Mouse (Mus musculus) heart, adult 18-20 months (tissue): ENCODE results near the gene A230072I06Rik. TPM values are rescaled to one million over a fixed set of nuclear protein-coding genes. Genes with fewer than 3 reads are reported as not detected.

Experiments
- DNase-seq, 2 experiments: peaks; one replicate each; pipeline ENCODE4 v3.0.0; 2021 to 2022; ENCODE audit warnings: mixed read lengths in 1 of 2
- total RNA-seq, 2 experiments: library from RNA; stranded (reverse); gene quantifications; 2 replicates each; pipeline ENCODE4 v1.2.3; 2021

A230072I06Rik gene
- total RNA-seq, 2 experiments from 2014 or later: not detected

DNA sequence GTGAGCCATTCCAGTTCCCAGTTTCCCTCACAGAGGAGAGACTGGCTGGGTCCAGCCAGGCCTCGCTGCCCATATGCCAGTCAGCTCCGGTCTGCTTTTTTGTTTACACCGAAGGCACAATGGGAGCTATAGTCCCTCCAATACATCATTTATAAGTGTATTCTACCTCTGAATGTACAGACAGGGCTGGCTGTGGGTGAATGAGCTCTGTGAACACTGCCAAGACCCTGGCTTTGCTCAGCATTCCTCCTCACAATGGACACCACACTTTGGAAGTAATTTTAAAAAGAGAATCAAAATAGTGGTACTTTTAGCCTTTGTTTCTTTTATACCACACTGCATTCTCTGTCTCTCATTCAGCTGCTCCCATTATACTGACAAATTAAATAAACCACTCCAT lies 44.6 kb downstream of the A230072I06Rik start:
- DNase-seq: no peak

GRCm38 (mm10) chr8:12324561-12324960 lies 45.9 kb downstream of the A230072I06Rik start:
- DNase-seq: no peak

DNA sequence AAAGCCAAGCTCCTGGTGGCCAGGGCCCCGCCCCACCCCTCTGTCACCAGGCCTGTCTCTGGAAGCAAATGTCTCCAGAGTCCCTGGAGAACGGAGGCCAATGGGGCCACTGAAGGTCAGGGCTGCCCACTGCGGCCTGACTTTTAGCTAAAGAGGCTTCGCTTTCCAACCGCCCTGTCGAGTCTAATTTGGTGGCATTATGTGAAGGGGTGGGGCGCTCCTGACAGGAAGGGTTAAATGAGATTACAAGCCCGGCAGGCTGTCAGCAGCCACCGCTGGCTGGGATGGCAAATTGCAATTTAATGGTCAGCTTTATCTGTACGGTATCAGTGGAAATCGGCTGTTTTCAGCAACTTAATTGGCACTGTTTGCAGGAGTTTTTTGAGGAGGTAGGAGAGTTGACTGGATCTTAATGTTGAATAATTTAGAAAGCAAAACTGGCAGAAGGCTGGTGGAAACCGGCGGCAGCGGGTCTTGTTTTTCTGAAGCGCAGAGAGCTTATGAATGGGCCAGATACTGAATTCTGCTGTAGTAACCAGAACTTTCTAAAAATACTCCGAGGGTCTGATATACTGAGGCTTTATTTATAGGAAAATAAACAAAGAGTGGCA lies 46.5 kb downstream of the A230072I06Rik start:
- DNase-seq: no peak

- no peak for DNase-seq
These were observed 48.6 kb downstream of the A230072I06Rik start for GRCm38 (mm10) chr8:12327187-12327586.

GRCm38 (mm10) chr8:12327707-12328471 lies 49.3 kb downstream of the A230072I06Rik start:
- DNase-seq: no peak

DNA sequence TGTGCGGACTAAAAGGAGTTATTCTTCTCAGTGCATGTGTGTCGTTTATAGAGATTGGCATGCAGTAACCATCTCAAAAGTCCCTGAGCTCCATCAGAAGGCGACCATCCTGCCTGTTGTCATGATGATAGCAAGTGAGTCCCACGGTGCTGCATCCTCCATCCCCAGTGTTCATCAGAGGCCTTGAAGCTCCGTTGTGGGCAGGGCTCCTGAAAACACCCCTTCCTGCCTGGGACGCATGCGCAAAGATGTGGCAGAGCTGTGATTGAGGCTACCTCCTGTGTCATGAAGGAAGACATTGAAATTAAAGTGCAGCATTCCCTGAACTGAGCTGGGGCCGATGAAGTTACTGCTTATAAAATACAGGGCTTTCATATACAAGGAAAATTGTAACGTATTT lies 49.9 kb downstream of the A230072I06Rik start:
- no peak for DNase-seq

- no peak for DNase-seq
These were observed 51.4 kb downstream of the A230072I06Rik start for GRCm38 (mm10) chr8:12330066-12330465.

Other genes starting within 250 kb of the A230072I06Rik start
- not detected for gene Sox1, start 116.5 kb downstream of the A230072I06Rik start, total RNA-seq